Mouse (Mus musculus) erythroblast, embryonic 14.5 days (primary cell): ENCODE data around the gene Inpp5a.

Experiments used
- GATA1 ChIP-seq: IDR thresholded peaks from 2 replicates; pipeline ENCODE4 v1.6.1; 2012; ENCODE audit warnings: low read length, inconsistent platforms, mixed read lengths
- TAL1 ChIP-seq: IDR thresholded peaks from 3 replicates; pipeline ENCODE4 v1.6.1; 2012; ENCODE audit warnings: low read length, inconsistent platforms, mixed read lengths

DNA sequence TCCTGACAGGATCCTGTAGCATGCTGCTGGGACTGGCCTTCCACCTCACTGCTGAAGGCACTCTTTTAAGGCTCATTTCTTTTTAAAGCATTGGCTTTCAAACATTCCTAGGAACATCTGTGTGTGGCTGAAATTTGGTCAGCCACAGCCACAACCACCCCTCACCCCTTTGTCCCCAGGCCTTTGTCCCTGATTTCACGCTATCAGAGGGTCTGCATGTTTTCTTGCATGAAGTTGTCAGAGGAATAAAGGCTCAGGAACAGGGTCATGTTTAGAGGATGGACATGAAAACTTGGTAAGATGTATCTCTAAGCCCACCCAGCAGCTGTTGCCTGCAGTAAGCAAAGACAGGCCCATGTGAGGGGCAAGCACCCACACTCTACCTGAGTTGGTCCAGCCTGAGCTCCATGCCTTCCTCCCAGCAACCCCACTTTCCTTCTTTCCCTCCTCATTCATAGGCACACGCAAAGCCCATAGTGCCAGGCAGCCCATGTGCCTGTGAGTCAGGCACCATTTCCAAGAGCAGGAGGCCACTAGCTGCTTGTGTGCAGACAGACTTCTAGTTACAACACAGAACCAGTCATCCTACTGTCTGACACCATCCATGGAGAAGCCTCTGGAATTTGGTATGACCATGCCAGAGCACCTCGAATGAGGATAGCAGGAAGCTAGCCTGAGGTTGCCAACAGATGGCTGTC, 161.3 kb downstream of the Inpp5a start:
- TF ChIP-seq TAL1 (no peak), GATA1 (no peak)
